13 mouse cellular contexts compared by ENCODE assay signal in genomic region chr5:112877391-112878115, GRCm38 (mm10). TPM values are rescaled to one million over a fixed set of nuclear protein-coding genes. Genes with fewer than 3 reads are reported as not detected.
DNase-seq lines count a peak whose midpoint lies in the region; ATAC-seq and TF ChIP-seq lines count a peak whose summit lies in the region.
"Had no signal": no experiment of that assay in that cellular context is flagged by ENCODE, and none has a peak within 500 bp of the region (broad histone marks: within the 10 kb centered on the region; RNA-seq: fewer than 3 reads in every experiment).

No protein-coding gene starts in this region.

- no peak overlapping the region for H3K4me2 ChIP-seq in forebrain, embryonic 14.5 days (ENCODE audit: low read length)
- H3K4me2 ChIP-seq in forebrain, embryonic 15.5 days (replicated peaks), result no peak overlapping the region
- H3K4me2 ChIP-seq in hindbrain, postnatal 0 days (ENCODE audit: low read depth, low read length), result no peak overlapping the region
- H3K4me2 ChIP-seq: liver, embryonic 13.5 days; neural tube, embryonic 12.5 days had no signal

- no peak for DNase-seq in forebrain, embryonic 14.5 days (ENCODE audit: low spot score)
- DNase-seq in layer of hippocampus, postnatal 36 days, result peak; percentile 27 to 42
- DNase-seq in layer of hippocampus, adult 8-10 months (ENCODE audit: low spot score in 2 of 2), result no peak
- DNase-seq in embryonic facial prominence, embryonic 10.5 days (ENCODE audit: low spot score), result no peak
- DNase-seq in hindbrain, postnatal 0 days (ENCODE audit: low spot score), result peak; percentile 48
- DNase-seq in heart, postnatal 10 days, result no peak
- no peak for DNase-seq in urinary bladder, postnatal 25 days (ENCODE audit: low spot score)
- DNase-seq: liver, embryonic 13.5 days had no signal

- no peak for TF ChIP-seq CTCF in hindbrain, postnatal 0 days (IDR thresholded peaks at IDR 0.05; ENCODE audit: low read depth)

- 0 out of 2 replicates have a peak, but pooled peaks have one; percentile 15 for ATAC-seq in forebrain, embryonic 14.5 days
- no peak for ATAC-seq in forebrain, embryonic 15.5 days (replicated peaks)
- peak; percentile 72 for ATAC-seq in hindbrain, postnatal 0 days
- ATAC-seq: lung, postnatal 0 days; Patski had no signal

- no peaks in the 10 kb centered on the region for H3K9me3 ChIP-seq in forebrain, embryonic 14.5 days (replicated peaks; ENCODE audit: control insufficient read depth, low read length)
- no peaks in the 10 kb centered on the region for H3K9me3 ChIP-seq in forebrain, embryonic 15.5 days
- no peaks in the 10 kb centered on the region for H3K9me3 ChIP-seq in embryonic facial prominence, embryonic 10.5 days
- no peaks in the 10 kb centered on the region for H3K9me3 ChIP-seq in hindbrain, postnatal 0 days (ENCODE audit: low read length)
- H3K9me3 ChIP-seq: liver, embryonic 13.5 days; neural tube, embryonic 12.5 days had no signal

- intact Hi-C loops in heart, postnatal 10 days (cut with DNase I), result loop anchor here (10.0 kb wide), 2 partner anchors 277 to 1487 kb away; no protein-coding TSS in a partner anchor

- no peaks in the 10 kb centered on the region for H3K4me1 ChIP-seq in forebrain, embryonic 14.5 days (ENCODE audit: control insufficient read depth, insufficient read depth, low read length)
- no peaks in the 10 kb centered on the region for H3K4me1 ChIP-seq in forebrain, embryonic 15.5 days
- H3K4me1 ChIP-seq in embryonic facial prominence, embryonic 10.5 days, result peaks cover 26% of the 10 kb centered on the region
- H3K4me1 ChIP-seq in hindbrain, postnatal 0 days (ENCODE audit: insufficient read depth, low read length), result no peaks in the 10 kb centered on the region
- H3K4me1 ChIP-seq: liver, embryonic 13.5 days; neural tube, embryonic 12.5 days had no signal

- H3K4me3 ChIP-seq in forebrain, embryonic 14.5 days (ENCODE audit: low read depth, low read length), result no peak overlapping the region
- no peak overlapping the region for H3K4me3 ChIP-seq in forebrain, embryonic 15.5 days
- H3K4me3 ChIP-seq in embryonic facial prominence, embryonic 10.5 days, result no peak overlapping the region
- H3K4me3 ChIP-seq in hindbrain, postnatal 0 days (ENCODE audit: low read length), result no peak overlapping the region
- H3K4me3 ChIP-seq: liver, embryonic 13.5 days; neural tube, embryonic 12.5 days had no signal

- no peak overlapping the region for H3K9ac ChIP-seq in forebrain, embryonic 14.5 days (ENCODE audit: low read length)
- no peak overlapping the region for H3K9ac ChIP-seq in forebrain, embryonic 15.5 days (replicated peaks)
- no peak overlapping the region for H3K9ac ChIP-seq in hindbrain, postnatal 0 days (replicated peaks; ENCODE audit: low read length)
- H3K9ac ChIP-seq: liver, embryonic 13.5 days; neural tube, embryonic 12.5 days had no signal

- no peak overlapping the region for H3K27ac ChIP-seq in forebrain, embryonic 14.5 days (ENCODE audit: low read depth, low read length)
- H3K27ac ChIP-seq in forebrain, embryonic 15.5 days (replicated peaks), result no peak overlapping the region
- 0 out of 2 replicates have a peak overlapping the region, but pooled peaks have one; percentile 14 for H3K27ac ChIP-seq in embryonic facial prominence, embryonic 10.5 days (replicated peaks)
- H3K27ac ChIP-seq in hindbrain, postnatal 0 days, result no peak overlapping the region
- H3K27ac ChIP-seq: liver, embryonic 13.5 days; neural tube, embryonic 12.5 days; stomach, postnatal 0 days had no signal

- 44% methylated on average over 14 of the region's 14 CpGs for WGBS in forebrain, embryonic 14.5 days
- 35% methylated on average over 14 of the region's 14 CpGs for WGBS in forebrain, embryonic 15.5 days
- WGBS in embryonic facial prominence, embryonic 10.5 days, result 52% methylated on average over 14 of the region's 14 CpGs
- 31% methylated on average over 13 of the region's 14 CpGs for WGBS in hindbrain, postnatal 0 days

- no peaks in the 10 kb centered on the region for H3K36me3 ChIP-seq in forebrain, embryonic 14.5 days (ENCODE audit: control insufficient read depth, insufficient read depth, low read length)
- H3K36me3 ChIP-seq in forebrain, embryonic 15.5 days, result no peaks in the 10 kb centered on the region
- no peaks in the 10 kb centered on the region for H3K36me3 ChIP-seq in embryonic facial prominence, embryonic 10.5 days (replicated peaks)
- H3K36me3 ChIP-seq in hindbrain, postnatal 0 days (ENCODE audit: insufficient read depth, low read length), result no peaks in the 10 kb centered on the region
- H3K36me3 ChIP-seq: liver, embryonic 13.5 days; neural tube, embryonic 12.5 days had no signal

- H3K27me3 ChIP-seq in forebrain, embryonic 14.5 days (replicated peaks; ENCODE audit: control insufficient read depth, insufficient read depth, low read length), result no peaks in the 10 kb centered on the region
- H3K27me3 ChIP-seq in forebrain, embryonic 15.5 days, result no peaks in the 10 kb centered on the region
- peaks cover 17% of the 10 kb centered on the region; the same call in 1 of the 2 replicates for H3K27me3 ChIP-seq in embryonic facial prominence, embryonic 10.5 days (replicated peaks; ENCODE audit: low read depth, poor library complexity, severe bottlenecking)
- no peaks in the 10 kb centered on the region for H3K27me3 ChIP-seq in hindbrain, postnatal 0 days (ENCODE audit: insufficient read depth, low read length)
- H3K27me3 ChIP-seq: liver, embryonic 13.5 days had no signal

RNA-seq across cellular contexts. Expression of gene Myo18b, which starts 18.6 kb away (rescaled TPM):
- polyA plus RNA-seq in forebrain, embryonic 14.5 days (2014; fragmentation: Nextera tagmentation; extraction: Ambion mirVana), result 0.60 and 0.87 TPM in 2 replicates
- 0.82 and 1.2 TPM in 2 replicates for polyA plus RNA-seq in forebrain, embryonic 15.5 days (2015; fragmentation: Nextera tagmentation; extraction: Ambion mirVana)
- total RNA-seq in layer of hippocampus, postnatal 36 days (2021), result 1 to 10 TPM; 1.1 to 1.4 TPM
- 1 to 10 TPM; 1.5 to 2.1 (median 1.8) TPM for total RNA-seq in layer of hippocampus, adult 8-10 months (2022)
- polyA plus RNA-seq in embryonic facial prominence, embryonic 10.5 days (2016; fragmentation: Nextera tagmentation; extraction: Ambion mirVana), result 0.19 TPM in 2 replicates
- 1.9 and 2.3 TPM in 2 replicates for total RNA-seq in hindbrain, postnatal 0 days (2014; rRNA removed)
- 0.75 and 1.1 TPM in 2 replicates for polyA plus RNA-seq in hindbrain, postnatal 0 days (2015; fragmentation: Nextera tagmentation; extraction: Ambion mirVana)
- 100 to 1,000 TPM; 222 to 227 TPM for total RNA-seq in heart, postnatal 10 days (2021)
- polyA plus RNA-seq: Patski had no signal

Comparison
In these comparisons a context has a peak if more than half of its experiments do, and no peak if none do; other contexts are left out.
1. DNase-seq: peak in layer of hippocampus, postnatal 36 days (2 of 2) and hindbrain, postnatal 0 days (single experiment); none in forebrain, embryonic 14.5 days (single experiment), layer of hippocampus, adult 8-10 months (0 of 2), embryonic facial prominence, embryonic 10.5 days (single experiment), heart, postnatal 10 days (0 of 2) and urinary bladder, postnatal 25 days (single experiment).
2. RNA of gene Myo18b, which starts 18.6 kb away (total RNA-seq): 222 to 227 TPM in heart, postnatal 10 days; 1.5 to 2.1 TPM in layer of hippocampus, adult 8-10 months, 1.9 to 2.3 TPM in hindbrain, postnatal 0 days and 1.1 to 1.4 TPM in layer of hippocampus, postnatal 36 days; every median in the first group is over 10 times any median in the second.